Mouse (Mus musculus): Measurements from ENCODE around the gene 4930519G04Rik. TPM values are rescaled to one million over a fixed set of nuclear protein-coding genes. Genes with fewer than 3 reads are reported as not detected.
"Not testable (repeated sequence)": the region's sequence is repeated elsewhere in the genome, so short reads cannot be mapped to it uniquely, and the experiment has no call there.

Gene 4930519G04Rik
- total RNA-seq, 2 experiments from 2014 or later = not detected

DNA sequence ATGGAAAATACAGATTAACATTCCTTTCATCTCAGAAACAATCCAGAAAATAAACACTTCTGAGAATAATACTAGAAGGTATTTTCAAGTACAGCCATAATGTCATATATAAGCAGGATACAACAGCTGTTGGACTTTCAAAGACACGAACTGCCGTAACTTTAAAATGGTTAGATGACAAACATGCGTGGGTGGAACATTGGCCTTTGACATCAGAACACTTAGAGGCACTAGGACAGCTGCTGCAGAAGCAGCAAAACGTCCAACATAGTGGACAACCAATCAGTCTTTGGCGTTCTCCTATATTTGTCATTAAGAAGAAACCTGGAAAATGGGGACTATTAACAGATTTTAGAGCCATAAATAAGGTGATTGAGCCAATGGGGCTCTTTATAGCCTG, 13.0 kb upstream of the 4930519G04Rik start:
- DNase-seq (ENCODE audit: low spot score in 2 of 2) = not testable (repeated sequence)

DNA sequence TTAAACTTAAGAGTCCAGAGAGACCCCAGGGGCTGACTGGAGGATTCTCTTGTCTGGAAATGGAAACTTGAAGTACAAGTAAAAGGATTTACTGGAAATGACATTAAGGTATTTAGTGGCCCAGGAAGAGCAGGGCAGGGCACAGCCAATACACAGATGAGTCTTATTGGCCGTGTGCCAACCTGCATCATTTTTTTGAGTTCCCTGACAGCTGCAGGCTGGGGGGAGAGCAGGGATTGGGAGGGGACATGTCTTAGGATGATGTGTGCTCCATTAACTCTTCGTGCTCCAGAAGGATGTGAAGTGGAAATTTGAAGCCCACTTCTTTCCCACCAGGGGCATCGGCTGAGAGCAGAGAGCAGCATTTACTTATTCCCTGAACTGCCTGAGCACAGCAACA, 11.3 kb upstream of the 4930519G04Rik start:
- not testable (repeated sequence) for DNase-seq (ENCODE audit: low spot score in 2 of 2)

DNA sequence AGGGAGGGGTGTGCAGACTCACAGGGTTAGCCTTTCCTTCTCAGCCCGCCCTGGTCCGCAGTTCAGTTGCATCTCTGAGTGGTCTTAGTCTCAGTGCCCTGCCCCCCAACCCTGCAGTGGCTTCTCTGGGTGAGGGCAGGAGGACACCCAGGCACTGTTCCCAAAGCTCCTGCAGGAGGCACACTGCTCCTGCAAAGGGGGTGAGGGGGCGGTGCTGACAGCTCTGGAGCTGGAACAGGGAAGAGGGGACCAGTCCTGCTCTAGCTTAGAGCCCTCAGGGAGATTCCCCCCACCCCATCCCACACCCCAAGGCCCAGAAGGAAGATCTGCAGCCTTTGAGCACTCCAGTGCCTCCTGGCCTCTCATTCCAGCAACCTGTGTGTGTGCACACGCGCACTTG, 10.8 kb upstream of the 4930519G04Rik start:
- DNase-seq (ENCODE audit: low spot score in 2 of 2) = no peak

DNA sequence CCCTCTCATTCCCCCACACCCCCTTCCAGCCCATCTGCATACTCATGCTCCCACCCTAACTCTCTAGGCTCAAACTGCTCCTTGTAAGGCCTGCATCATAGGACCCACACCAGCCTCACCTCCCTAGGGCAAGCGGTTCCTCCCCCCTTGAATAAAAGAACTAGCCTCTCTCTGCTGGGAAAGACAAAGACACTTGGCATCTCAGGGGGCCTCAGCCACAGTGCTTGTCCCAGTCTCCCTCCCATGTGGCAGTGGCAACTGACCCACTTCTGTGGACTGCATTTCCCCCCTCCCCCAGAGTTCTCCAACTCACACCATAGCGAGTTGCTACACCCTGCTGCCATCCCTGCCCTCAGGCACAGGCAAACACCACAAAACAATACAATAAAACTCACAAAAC, 9.1 kb upstream of the 4930519G04Rik start:
- DNase-seq (ENCODE audit: low spot score in 2 of 2) = not testable (repeated sequence)

DNA sequence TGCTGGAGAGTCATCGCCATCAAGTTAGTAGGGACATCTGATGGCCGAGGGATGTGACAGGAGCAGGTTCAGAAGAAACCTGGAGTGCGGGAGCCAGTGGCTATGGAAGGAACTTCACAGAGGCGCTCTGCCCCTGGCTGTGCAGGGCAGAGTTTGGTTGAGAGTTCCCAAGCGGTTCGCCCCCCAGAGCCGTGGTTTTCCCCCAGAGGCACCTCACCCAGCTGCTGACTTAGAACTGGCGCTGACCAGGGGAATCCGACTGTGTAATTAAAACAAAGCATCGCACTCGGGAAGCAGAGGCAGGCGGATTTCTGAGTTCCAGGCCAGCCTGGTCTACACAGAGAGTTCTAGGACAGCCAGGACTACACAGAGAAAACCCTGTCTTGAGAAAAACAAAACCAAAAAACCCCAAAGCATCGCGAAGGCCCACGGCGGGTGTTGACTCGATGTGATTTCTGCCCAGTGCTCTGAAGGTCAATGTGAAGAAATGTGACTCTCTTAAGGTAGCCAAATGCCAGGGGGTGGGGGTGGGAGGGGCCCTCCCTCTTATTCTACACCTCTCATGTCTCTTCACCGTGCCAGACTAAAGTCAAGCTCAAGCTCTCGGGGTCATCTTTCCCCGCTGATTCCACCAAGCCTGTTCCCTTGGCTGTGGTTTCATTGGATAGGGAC, 1.8 kb upstream of the 4930519G04Rik start:
- no peak for DNase-seq (ENCODE audit: low spot score in 2 of 2)

DNA sequence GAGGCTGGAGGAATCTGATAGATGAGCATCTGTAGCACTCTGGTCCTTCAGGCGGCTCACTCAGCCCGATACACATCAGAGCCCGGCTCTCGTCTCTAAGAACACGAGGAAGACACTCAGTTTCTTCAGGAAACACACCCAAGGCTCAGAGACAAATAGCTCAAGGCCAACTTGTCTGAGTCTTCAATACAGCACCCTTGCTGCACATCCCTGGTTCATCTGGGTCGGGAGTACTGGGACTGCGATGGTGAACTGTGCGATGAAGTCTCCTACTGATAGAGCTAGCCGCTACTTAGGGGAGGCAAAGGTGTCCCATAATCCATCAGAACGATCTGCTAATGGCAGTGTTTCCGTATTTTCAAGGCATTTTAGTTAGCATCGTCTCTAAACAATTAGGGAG, 5.1 kb downstream of the 4930519G04Rik start, which contains the start of gene Gm9936:
TSS of gene Gm9936 (minus strand) at position 101 of the 400 bp plus-strand sequence.
- DNase-seq (ENCODE audit: low spot score in 2 of 2) = no peak

DNA sequence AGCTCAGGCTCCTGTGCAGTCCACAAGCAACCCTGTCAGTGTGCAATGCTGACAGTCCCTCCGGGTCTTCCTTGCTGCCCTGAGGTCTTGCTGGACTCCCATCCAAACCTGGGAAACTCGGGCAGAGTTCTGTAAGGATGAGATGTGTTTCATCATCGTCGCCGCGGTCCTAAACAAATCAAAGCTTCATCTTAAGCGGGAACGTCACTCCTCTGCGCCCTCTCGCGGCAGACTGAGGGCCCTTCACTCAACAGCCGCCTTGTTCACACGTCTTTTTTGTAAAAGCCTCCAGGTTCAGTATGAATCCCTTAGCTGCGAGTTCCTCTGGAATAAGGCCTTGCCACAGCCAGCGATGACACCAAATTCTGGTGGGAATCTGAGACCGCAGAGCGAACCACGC, 5.8 kb downstream of the 4930519G04Rik start:
- DNase-seq (ENCODE audit: low spot score in 2 of 2) = peak; percentile 67 to 68

DNA sequence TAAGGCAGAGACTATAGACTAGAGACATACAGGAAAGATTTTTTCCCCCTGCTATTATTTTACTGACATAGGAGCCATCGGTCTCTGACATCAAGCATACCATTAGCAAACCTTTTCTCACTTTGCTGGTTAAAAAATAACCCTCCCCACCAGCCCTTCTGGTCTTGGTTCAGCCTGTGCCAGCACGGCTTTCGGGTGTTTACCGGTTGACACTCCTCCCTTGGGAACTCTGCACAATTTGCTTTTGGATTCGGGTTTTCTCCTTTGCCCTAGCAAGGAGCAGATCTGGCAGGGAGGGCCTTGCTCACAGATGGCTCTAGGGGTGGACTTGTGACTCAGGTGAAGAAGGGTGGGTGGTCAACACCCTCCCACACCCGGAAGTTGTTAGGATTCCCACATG, 8.3 kb downstream of the 4930519G04Rik start:
- DNase-seq (ENCODE audit: low spot score in 2 of 2) = no peak

DNA sequence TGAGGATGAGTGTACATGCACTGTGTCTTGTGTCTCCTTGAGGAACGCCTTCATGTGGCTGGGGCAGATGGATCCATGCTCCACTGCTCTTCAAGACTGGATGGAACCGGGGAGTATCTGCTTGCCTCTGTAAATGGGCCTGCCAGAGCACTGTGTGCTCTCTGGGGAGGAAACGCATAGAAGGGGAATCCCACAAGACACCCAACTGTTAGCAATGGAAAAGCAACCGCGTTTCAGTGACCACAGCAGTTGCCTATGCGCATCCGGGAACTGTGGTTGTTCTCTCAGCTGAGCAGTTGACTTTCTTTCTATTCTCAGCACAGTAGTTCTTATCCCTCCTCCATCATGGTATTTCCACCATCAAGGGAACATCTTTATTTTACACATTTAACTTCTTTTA, 11.3 kb downstream of the 4930519G04Rik start:
- DNase-seq (ENCODE audit: low spot score in 2 of 2) = no peak

DNA sequence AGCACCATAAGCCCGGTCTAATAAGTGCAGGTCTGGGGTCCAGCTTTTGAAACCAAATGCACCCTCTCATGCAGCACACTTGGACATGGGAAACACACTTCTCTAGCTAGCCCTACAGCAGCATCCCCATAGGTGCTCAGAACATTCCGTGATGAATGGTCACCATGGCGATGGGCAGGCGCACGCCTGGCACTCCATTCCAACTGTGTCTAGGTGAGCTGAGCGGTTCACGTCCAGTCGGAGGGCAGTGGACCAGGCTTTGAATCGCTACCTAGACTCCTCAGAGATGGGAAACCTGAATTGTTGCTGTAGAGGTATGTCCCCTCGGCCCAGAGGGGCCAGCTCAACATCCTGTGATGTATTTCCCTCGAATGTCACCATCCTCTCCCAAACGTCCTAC, 11.8 kb downstream of the 4930519G04Rik start:
- no peak for DNase-seq (ENCODE audit: low spot score in 2 of 2)

DNA sequence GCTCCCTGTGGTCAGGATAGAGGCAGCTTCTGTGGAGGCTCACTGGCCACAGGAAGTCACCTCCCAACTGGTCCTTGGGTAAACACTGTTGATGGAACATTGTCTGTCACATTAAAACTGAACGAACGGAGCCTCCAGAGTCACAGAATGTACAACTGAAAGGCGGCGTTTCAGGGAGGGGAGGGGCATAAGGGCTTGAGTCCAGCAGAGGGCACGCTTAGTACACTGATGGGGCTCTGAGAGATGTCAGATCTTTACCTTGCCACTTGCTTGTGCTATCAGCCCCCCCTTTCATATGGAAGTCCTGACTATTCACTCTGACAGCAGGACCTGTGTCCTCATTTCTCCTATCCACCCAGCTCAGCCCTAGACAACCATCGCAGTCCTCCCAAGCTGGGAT, 22.4 kb downstream of the 4930519G04Rik start:
- DNase-seq (ENCODE audit: low spot score in 2 of 2) = no peak

DNA sequence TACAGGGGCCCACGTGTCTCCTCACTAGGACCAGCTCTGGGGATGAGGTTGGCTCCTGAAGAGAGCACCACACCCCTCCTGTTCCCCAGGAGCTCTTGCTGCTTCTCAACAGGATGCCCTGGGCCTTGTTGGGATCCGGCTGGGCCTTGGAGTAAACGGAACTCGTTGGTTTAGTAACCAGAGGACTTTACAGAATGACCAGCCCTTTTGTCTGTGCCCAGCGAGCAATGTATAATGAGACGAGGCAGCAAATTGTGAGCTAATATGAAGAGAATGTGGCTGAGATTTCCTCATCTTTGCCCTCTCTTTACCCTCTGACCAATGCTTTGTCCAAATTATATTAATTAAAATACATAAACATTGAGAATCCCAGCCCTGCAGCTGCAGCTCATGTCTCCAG, 22.9 kb downstream of the 4930519G04Rik start:
- DNase-seq (ENCODE audit: low spot score in 2 of 2) = no peak

DNA sequence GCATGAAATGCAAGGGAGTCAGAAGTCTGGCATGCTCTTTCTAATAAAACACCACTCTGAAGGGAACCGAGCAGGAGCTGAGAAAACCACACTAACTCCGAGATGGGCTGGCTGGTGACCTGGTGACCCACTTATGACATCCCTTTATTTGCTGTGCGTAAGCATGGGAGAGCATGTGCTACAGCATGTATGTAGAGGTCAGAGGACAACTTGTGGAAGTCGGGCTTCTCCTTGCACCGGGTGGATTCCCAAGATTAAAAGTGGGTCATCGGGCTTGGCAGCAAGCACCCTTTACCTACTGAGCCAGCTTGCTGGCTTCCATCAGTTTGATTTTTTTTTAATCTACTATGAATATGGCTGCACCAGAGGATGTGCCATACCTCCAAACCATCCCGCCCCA, 24.0 kb downstream of the 4930519G04Rik start:
- DNase-seq (ENCODE audit: low spot score in 2 of 2) = no peak

DNA sequence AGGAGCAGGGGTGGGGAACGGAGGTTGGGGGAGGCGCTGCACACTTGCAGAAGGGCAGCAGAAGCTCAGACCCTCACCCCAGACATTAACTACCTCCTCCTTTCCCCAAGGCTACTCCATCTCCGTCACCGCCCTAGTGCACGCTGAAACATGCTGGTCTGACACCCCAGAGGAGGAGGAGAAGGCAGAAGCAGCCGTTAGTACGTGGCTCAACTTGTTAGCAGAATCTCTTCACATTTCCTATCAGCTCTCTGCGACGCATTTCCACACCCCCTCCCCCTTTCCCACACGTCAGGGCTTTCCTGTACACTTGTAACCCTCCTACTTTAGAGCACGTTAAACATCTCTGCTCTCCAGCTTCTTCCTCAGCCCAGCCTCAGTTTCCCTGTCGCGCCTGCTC, 25.9 kb downstream of the 4930519G04Rik start:
- DNase-seq (ENCODE audit: low spot score in 2 of 2) = no peak

DNA sequence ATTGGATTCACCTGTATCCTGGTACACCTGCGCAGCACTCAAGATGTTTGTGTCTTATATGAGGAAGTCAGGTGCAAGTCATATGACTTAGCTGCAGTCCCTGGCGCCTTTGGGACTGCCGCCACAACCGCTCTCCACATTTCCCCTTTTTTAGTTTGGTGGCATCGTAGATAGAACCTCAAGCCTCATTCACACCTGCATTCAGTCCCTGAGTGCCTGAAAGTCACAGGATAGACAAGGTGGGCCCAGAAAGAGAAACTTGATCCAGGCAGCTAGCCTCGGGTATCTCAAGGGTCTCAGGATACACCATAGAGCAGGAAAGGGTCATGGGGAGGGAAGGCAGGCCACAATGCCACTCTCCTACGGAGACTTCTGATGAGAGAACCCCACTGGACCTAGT, 28.9 kb downstream of the 4930519G04Rik start:
- not testable (repeated sequence) for DNase-seq (ENCODE audit: low spot score in 2 of 2)

DNA sequence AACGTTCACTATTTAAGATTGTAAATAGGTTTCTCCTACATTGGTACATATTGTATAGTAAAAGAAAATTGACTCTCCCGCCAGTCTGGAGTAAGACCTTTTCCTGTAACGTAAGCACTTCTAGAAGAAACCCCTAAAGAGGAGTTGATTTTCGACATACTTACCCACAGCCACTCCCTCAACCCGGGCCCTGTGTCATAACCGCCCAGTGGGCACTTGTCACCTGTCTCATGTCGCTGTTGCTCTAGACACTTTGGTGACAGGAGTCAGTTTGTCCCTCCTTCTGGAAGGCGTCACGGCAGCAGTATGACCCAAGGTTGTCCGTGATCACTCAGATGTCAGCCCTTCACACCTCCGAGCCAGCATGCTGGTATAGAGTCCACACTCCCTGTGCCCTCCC, 29.6 kb downstream of the 4930519G04Rik start:
- no peak for DNase-seq (ENCODE audit: low spot score in 2 of 2)

DNA sequence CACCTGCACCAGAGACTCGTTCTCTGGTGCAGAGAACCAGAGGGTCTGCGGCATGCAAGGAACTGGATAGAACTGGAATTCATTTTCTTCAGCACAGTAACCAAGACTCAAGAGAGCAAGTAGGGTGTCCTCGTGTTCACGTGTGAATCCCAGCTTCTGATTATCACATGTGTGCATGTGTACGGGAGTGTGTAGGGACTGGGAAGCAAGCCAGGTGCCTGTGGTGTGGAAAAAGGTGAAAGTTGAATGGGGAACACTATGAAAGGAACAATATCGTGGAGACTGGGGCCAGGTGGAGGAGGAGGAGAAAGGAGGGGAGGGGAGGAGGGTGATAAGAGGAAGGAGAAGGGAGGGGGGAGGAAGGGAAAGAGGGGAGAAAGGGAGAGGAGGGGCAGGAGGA, 33.3 kb downstream of the 4930519G04Rik start:
- no peak for DNase-seq (ENCODE audit: low spot score in 2 of 2)

DNA sequence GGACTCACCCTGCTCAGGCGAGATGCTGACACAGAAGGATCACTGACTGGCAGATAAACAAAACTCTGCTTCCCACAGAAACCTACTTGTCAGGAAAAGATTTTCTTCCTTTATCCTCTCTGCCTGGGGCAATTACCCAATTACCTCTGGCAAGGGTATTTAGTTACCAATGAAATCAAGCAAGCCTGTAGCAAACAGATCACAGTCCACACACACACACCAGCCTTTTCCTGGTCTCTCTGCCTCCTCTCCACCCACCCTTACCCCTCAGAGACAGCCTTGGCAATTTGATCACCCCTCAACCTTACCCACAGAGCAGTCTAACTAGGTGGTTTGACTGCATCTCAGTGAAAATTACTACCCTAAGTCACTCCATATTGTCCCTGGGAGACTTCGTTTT, 35.5 kb downstream of the 4930519G04Rik start:
- DNase-seq (ENCODE audit: low spot score in 2 of 2) = no peak

DNA sequence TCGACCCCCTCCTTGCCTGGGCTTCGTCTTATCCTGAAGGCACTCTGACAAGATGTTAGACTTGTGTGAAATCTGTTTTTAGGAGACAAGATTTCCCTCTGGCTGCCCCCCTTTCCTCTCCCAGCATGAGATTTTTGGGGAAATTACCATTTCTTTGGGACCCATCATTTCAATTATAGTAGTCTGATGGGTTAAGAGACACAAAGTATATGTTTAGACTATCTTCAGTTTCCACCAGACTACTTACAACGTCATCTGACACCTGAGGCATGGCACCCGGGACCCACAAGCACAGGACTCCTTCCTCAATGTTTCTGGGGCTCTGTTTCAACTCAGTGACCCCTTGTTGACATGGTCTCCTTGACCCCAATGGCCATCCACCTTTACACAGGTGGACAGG, 42.1 kb downstream of the 4930519G04Rik start:
- DNase-seq (ENCODE audit: low spot score in 2 of 2) = no peak

DNA sequence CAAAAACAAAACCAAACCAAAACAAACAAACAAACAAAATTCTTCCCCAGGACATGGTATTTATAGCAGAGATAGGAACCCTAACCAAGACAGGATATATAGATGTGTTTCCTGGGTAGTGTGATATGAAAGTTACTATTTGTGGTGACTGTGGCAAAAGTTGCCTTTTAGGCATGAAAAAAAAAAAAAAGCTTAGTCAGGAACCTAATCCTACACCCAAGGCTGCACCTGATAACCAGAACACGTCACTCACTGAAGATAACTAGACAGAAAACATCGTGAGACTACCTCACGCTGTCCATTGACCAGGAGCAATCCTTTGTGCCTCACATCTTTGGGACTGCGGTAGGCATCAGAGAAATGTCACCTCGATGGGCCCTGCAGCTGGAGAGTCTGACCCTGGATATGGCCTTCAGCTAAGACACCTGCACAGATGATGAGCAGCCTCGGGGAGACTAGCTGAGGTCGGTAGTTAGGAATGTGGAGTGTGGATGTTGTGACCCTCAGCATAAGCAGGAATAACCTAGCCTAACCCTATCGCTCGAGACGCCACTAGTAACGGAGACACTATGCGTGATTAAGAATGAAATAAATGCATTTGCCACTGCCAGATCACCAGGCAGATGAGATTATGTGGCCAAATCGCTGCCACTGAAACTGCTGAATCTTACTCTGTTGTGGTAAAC, 43.4 kb downstream of the 4930519G04Rik start, which contains the start of gene Oasl2:
TSS of gene Oasl2 (plus strand) at position 249 of the 686 bp plus-strand sequence.
- no peak for DNase-seq (ENCODE audit: low spot score in 2 of 2)

DNA sequence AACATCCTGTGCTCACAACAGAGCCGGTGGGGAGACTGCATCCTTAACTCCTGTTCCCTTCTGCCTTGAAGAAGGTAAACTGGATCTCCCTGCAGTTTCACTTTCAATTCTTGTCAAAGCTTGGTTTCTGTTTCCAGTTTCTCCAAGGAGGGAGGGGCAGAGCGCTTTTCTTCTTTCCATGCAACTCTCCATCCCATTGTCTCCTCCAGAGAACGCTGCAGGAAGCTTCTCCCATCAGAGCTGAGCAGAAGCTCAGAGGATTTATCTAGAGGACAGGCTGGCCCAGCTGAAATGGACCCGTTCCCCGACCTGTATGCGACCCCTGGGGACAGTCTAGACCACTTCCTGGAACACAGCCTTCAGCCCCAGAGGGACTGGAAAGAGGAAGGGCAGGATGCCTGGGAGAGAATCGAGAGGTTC, 43.9 kb downstream of the 4930519G04Rik start:
- DNase-seq (ENCODE audit: low spot score in 2 of 2) = peak; percentile 12 to 37

DNA sequence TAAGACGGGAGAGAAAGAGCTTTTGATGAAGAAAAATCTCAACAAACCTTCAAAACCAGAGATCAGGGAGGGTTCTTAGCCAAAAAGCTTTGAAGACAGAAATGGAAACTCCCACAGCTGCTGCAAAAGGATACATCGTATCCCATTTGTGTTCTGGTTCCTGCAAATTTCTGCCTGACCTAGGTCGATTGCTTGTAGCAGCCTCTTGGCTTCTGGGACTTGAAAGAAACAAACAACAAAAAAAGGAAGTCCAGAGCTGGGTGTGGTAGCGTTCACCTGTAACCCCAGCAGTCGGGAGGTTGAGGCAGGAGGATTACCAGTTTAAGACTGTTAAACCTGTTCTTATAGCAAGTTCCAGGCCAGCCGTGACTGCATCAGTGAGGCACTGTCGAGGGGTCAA, 45.4 kb downstream of the 4930519G04Rik start:
- no peak for DNase-seq (ENCODE audit: low spot score in 2 of 2)

DNA sequence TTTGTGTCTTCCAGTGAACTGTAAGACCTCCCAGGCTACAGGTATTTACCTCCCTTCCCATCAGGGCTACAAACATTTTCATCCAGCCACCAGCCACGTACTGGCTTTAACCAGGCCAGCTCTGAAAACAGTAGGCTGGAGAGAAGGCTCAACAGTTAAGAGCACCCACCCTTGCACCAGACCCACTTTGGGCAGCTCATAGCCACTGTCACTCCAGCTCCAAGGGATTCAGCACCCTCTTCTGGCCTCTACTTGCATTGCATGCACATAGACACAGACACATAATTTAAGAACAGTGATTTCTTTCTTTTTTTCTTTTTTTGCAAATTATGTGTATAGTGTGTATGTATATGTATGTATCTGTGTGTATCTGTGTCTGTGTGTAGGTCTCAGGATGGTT, 48.9 kb downstream of the 4930519G04Rik start:
- DNase-seq (ENCODE audit: low spot score in 2 of 2) = peak; percentile 35 to 59

All from adrenal gland, adult 18-20 months (tissue).